Mouse (Mus musculus): Measurements from ENCODE around the gene Clic1. TPM values are rescaled to one million over a fixed set of nuclear protein-coding genes. Genes with fewer than 3 reads are reported as not detected.
A peak's percentile ranks its signal among the peaks of the same experiment; 100 is the strongest.

Gene Clic1
- polyA plus RNA-seq, 1 experiment: 69.6 TPM

DNA sequence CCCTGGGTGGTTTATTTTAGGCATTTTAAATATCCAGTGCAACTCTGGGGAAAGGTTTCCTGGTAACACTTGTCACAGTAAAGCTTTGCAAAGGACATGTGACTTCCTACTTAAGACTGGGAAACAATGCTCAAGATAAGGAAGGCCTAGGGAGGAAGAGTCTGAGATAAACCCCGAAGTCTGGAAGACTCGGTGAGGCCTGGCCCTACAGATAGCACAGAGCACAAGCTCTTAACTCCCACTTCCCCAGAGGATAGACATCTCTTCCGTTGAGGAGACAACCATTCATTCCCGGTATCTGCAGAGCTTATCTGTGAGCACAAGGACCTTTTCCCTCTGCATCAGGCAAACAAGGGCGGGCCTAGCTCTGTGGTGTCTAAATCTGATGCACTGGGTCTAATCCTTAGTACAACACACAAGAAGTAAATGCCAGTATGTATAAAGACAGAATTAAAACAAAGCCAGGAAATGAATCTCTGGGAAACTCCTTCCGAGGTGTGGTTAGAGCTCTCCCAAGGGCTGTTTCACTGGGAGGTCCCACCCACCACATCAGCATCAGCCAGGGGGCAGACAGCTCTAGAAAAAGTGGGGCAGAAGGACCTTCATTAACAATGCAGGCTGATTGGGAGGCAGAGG is 27.8 kb upstream of the Clic1 start:
- no peak for DNase-seq (ENCODE audit: low read depth)
- TF ChIP-seq POLR2A (IDR thresholded peaks at IDR 0.05; ENCODE audit: borderline replicate concordance, extremely low read depth, insufficient read depth, insufficient read length, poor library complexity, severe bottlenecking) (no peak), CTCF (IDR thresholded peaks at IDR 0.05; ENCODE audit: borderline replicate concordance, extremely low read depth, insufficient read depth, insufficient read length) (no peak)

DNA sequence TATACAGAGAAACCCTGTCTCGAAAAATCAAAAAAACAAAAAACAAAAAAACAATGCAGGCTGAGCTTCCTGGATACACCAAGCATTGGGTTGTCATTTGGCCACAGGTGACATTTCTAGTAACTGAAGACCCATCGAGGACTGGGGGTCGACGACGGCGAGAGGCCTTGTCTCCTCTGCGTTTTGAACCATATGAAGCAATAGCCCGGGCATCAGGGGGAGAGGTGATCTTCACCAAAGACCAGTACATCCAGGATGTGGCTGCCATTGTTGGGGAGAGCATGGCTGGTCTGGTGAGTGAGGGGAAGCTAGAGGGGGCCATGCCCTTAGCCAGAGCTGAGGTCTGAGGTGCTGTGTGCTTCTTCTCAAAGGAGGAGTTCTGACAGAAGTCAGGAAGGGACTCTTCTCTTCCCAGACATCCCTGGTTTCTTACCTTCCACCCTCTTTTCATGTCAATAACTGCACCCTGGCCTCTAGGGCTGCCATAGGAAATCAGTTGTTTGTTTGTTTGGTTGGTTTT is 27.2 kb upstream of the Clic1 start:
- no peak for DNase-seq (ENCODE audit: low read depth)
- TF ChIP-seq CTCF (IDR thresholded peaks at IDR 0.05; ENCODE audit: borderline replicate concordance, extremely low read depth, insufficient read depth, insufficient read length): no peak
- TF ChIP-seq POLR2A (IDR thresholded peaks at IDR 0.05; ENCODE audit: borderline replicate concordance, extremely low read depth, insufficient read depth, insufficient read length, poor library complexity, severe bottlenecking): no peak

DNA sequence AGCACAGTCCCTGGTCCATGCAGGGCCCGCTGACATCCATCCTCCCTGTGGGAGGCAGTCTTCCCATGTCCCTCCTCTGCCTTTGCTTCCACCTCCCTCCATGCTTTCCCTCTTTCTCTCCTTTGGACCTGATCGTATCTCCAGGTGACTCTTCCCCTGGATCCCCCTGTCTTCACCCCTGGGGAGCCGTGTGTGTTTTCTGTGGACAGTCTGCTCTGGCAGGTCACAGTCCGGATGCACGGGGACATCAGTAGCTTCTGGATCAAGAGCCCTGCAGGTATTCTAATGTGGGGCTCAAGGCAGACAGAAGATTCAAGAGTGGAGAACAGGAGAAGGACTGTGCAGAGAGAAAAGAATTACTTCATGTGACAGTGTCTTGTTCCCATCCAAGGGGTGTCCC is 26.5 kb upstream of the Clic1 start:
- DNase-seq (ENCODE audit: low read depth): no peak
- TF ChIP-seq POLR2A (IDR thresholded peaks at IDR 0.05; ENCODE audit: borderline replicate concordance, extremely low read depth, insufficient read depth, insufficient read length, poor library complexity, severe bottlenecking) (no peak), CTCF (IDR thresholded peaks at IDR 0.05; ENCODE audit: borderline replicate concordance, extremely low read depth, insufficient read depth, insufficient read length) (no peak)

DNA sequence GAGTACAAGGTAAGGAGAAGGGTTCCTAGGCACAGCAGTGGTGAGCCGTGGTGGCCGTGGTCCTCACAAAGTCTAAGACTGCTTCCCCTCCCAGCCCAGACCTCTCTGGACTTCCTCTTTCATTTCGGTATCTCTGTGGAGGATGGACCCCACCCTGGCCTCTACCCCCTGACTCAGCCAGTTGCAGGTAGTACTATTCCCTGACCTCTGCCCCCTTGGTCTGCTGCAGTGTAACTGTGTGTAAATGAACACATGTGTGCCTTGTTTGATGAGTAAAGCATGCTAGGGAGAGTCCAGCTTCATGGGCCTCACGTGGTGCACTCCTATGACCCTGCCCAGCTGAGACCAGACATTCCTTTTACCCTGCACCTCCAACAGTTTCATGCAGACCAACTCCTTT is 26.0 kb upstream of the Clic1 start:
- DNase-seq (ENCODE audit: low read depth): no peak
- no peak for TF ChIP-seq CTCF (IDR thresholded peaks at IDR 0.05; ENCODE audit: borderline replicate concordance, extremely low read depth, insufficient read depth, insufficient read length)
- TF ChIP-seq POLR2A (IDR thresholded peaks at IDR 0.05; ENCODE audit: borderline replicate concordance, extremely low read depth, insufficient read depth, insufficient read length, poor library complexity, severe bottlenecking): no peak

- no peak for TF ChIP-seq CTCF (IDR thresholded peaks at IDR 0.05; ENCODE audit: borderline replicate concordance, extremely low read depth, insufficient read depth, insufficient read length)
- TF ChIP-seq POLR2A (IDR thresholded peaks at IDR 0.05; ENCODE audit: borderline replicate concordance, extremely low read depth, insufficient read depth, insufficient read length, poor library complexity, severe bottlenecking): no peak
- no peak for DNase-seq (ENCODE audit: low read depth)
Measured at GRCm38 (mm10) chr17:35024261-35024660, 25.5 kb upstream of the Clic1 start.

GRCm38 (mm10) chr17:35024691-35025488 is 24.9 kb upstream of the Clic1 start:
- DNase-seq (ENCODE audit: low read depth): no peak
- TF ChIP-seq POLR2A (IDR thresholded peaks at IDR 0.05; ENCODE audit: borderline replicate concordance, extremely low read depth, insufficient read depth, insufficient read length, poor library complexity, severe bottlenecking) (no peak), CTCF (IDR thresholded peaks at IDR 0.05; ENCODE audit: borderline replicate concordance, extremely low read depth, insufficient read depth, insufficient read length) (no peak)

- no peak for DNase-seq (ENCODE audit: low read depth)
- TF ChIP-seq POLR2A (IDR thresholded peaks at IDR 0.05; ENCODE audit: borderline replicate concordance, extremely low read depth, insufficient read depth, insufficient read length, poor library complexity, severe bottlenecking): no peak
- no peak for TF ChIP-seq CTCF (IDR thresholded peaks at IDR 0.05; ENCODE audit: borderline replicate concordance, extremely low read depth, insufficient read depth, insufficient read length)
Measured at GRCm38 (mm10) chr17:35026206-35026605, 23.6 kb upstream of the Clic1 start.

DNA sequence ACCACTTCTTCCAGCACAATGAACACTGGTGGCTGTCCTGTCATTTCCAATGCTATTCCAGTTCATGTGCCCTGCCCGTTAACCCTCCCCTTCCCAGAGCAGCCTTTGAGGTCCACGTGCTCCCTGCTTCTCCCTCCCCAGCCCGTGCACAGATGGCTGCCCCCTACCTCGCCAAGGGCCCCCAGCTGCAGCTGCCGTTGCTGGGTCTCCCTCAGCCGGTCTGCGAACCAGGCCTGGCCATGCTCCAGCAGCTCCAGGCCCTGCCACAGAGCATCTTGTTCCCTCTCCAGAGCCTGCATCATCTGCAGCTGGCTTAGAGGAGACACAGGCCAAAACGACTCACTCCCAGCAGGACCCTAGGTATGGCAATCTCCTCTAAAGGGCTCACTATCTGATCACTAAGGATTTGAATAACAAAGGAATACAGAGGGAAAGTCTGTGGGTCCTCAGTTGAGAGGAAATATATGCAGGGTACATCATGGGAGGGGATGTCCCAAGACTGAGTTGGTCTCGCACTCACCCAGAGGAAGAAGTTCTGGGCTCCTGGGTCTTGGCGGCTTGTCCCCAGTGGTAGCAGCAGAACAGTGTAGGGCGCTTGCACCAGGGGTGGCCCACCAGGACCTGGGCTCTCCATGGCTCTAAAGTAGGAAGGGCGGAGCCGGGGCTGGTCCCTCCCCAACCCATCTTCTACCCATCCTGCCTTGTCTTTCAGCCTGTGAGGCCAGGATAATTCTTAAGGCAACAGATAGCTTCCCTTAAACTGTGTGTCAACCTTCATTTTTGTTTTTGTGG is 22.3 kb upstream of the Clic1 start, which contains the start of gene Sapcd1:
Gene Sapcd1, minus strand, starts transcription at position 740 of the 792 bp plus-strand sequence.
- DNase-seq (ENCODE audit: low read depth): peak; percentile 93
- TF ChIP-seq POLR2A (IDR thresholded peaks at IDR 0.05; ENCODE audit: borderline replicate concordance, extremely low read depth, insufficient read depth, insufficient read length, poor library complexity, severe bottlenecking) (no peak), CTCF (IDR thresholded peaks at IDR 0.05; ENCODE audit: borderline replicate concordance, extremely low read depth, insufficient read depth, insufficient read length) (no peak)

DNA sequence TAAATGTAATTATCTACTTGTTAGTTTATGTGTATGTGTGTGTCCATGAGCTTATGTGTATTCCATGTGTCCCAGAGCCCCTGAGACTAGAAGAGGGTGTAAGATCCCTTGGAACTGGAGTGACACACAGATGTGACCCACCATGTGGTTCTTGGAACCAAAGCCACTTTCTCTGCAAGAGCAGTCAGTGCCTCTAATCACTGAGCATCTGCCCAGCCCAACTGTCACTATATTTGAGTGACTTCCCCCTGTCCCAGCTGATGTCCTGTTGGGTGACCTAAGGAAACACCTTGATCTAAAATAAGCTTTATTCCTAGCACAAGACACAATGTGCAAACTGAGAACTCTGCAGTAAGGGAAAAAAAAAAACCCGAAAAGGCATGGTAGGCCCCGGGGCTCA is 21.5 kb upstream of the Clic1 start:
- DNase-seq (ENCODE audit: low read depth): peak; percentile 24
- TF ChIP-seq CTCF (IDR thresholded peaks at IDR 0.05; ENCODE audit: borderline replicate concordance, extremely low read depth, insufficient read depth, insufficient read length) (no peak), POLR2A (IDR thresholded peaks at IDR 0.05; ENCODE audit: borderline replicate concordance, extremely low read depth, insufficient read depth, insufficient read length, poor library complexity, severe bottlenecking) (no peak)

DNA sequence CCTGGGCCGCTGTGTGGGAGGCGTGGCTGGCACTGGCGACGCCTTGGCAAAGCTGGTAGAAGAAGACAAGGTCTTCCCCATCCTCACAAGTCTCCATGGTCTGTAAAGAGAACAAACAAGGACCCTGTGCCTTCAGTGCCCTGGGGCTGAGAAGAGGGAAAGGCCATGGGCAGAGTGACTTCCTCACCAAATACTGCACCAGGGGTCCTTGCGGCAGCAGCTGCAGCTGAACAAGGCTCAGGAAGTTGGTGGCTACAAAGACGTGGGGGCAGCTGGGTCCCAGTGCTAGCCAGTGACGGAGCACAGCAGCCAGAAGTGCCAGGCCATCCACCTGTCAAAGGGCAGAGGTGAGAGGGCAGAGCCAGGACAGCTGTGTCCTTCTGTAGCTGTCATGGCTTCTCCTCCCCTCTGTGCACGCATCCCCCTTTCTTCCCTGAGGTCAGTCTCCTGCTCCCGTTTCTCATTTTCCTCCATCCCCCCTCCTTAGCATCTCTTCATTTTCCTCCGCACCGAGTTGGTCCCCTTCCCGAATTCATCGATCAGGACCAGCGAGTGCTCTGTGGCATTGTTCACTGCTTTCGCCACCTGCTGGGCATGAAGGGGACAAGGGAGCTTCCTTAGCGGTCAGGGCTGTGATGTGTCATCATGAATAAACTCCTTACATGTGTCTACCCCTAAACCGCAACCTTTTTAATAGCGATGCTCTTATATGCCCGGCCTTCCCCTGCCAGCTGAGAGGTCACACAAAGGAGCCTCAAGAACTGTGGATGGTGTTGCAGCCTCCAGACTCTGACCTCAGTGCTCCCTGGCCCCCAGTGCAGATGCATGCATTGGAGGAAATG is 19.9 kb upstream of the Clic1 start:
- TF ChIP-seq POLR2A (IDR thresholded peaks at IDR 0.05; ENCODE audit: borderline replicate concordance, extremely low read depth, insufficient read depth, insufficient read length, poor library complexity, severe bottlenecking) (no peak), CTCF (IDR thresholded peaks at IDR 0.05; ENCODE audit: borderline replicate concordance, extremely low read depth, insufficient read depth, insufficient read length) (peak; percentile 58; the same call in 1 of the 2 replicates)
- DNase-seq (ENCODE audit: low read depth): peak; percentile 45

Measured in brain, embryonic 14.5 days (tissue).